Mouse (Mus musculus) embryonic fibroblast, embryonic 13.5 days (primary cell): ENCODE measurements at regions not wholly inside any gene's neighbourhood (a gene's known extent, or its start where the extent isn't known, plus 50 kb on each side); places are given as distances from the start of the nearest gene placed in this dataset.

Source experiments
- CTCF ChIP-seq: IDR thresholded peaks from 2 replicates; pipeline ENCODE4 v1.5.1; 2011; ENCODE audit warnings: mild to moderate bottlenecking, control low read depth, low read length, moderate library complexity, borderline replicate concordance; ENCODE audit not compliant: insufficient read depth
- POLR2A ChIP-seq: IDR thresholded peaks from 2 replicates; pipeline ENCODE4 v1.6.1; 2011; ENCODE audit warnings: low read depth, mild to moderate bottlenecking, control low read depth, low read length, moderate library complexity

DNA sequence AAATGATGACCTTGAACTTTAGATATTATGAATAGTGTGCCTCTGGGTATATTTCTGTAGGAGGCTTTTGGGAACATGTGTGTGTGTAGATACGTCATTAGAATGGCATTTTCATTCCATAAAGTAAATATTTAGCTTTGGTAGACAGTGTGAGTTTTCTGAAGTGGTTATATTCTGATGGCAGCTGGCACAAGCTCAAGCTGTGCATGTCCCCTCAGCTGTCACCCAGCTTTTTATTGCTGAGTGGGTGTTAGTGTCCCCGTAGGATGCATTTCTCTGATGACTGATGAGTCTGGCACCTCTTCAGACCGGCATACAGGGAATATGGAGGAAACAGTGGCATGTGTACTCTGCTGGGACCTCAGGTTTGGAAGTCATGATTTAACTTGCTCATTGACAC, 96.7 kb downstream of the Bod1 start:
- TF ChIP-seq POLR2A (no peak), CTCF (no peak)
